Comparison of ENCODE assay signal across 23 mouse cellular contexts in genomic region chr7:138356655-138357449, GRCm38 (mm10). TPM values are rescaled to one million over a fixed set of nuclear protein-coding genes. Genes with fewer than 3 reads are reported as not detected.
DNase-seq lines count a peak whose midpoint lies in the region; ATAC-seq lines count a peak whose summit lies in the region.
"Had no signal": no experiment of that assay in that cellular context is flagged by ENCODE, and none has a peak within 500 bp of the region (broad histone marks: within the 10 kb centered on the region; RNA-seq: fewer than 3 reads in every experiment).

No protein-coding gene starts in this region.

- no peak overlapping the region for H3K4me3 ChIP-seq in kidney, embryonic 14.5 days (ENCODE audit: low read length)
- H3K4me3 ChIP-seq in midbrain, embryonic 10.5 days = no peak overlapping the region
- no peak overlapping the region for H3K4me3 ChIP-seq in midbrain, embryonic 16.5 days (ENCODE audit: low read depth, low read length)
- H3K4me3 ChIP-seq in embryonic facial prominence, embryonic 10.5 days = no peak overlapping the region
- no peak overlapping the region for H3K4me3 ChIP-seq in neural tube, embryonic 13.5 days
- H3K4me3 ChIP-seq: erythroblast, embryonic 14.5 days; intestine, embryonic 15.5 days; layer of hippocampus, adult 2 months; left cerebral cortex, adult 2 months; limb, embryonic 13.5 days; myocyte; stomach, embryonic 15.5 days had no signal

- no peak overlapping the region for H3K4me2 ChIP-seq in kidney, embryonic 14.5 days (replicated peaks; ENCODE audit: low read depth, low read length)
- H3K4me2 ChIP-seq in midbrain, embryonic 16.5 days (ENCODE audit: low read length) = no peak overlapping the region
- H3K4me2 ChIP-seq in neural tube, embryonic 13.5 days = no peak overlapping the region
- H3K4me2 ChIP-seq: intestine, embryonic 15.5 days; limb, embryonic 13.5 days; midbrain, embryonic 11.5 days; stomach, embryonic 15.5 days had no signal

- H3K27ac ChIP-seq in kidney, embryonic 14.5 days (ENCODE audit: low read depth, low read length) = no peak overlapping the region
- no peak overlapping the region for H3K27ac ChIP-seq in midbrain, embryonic 10.5 days (replicated peaks)
- H3K27ac ChIP-seq in midbrain, embryonic 16.5 days (ENCODE audit: low read length) = no peak overlapping the region
- H3K27ac ChIP-seq in embryonic facial prominence, embryonic 10.5 days (replicated peaks) = no peak overlapping the region
- 0 out of 2 replicates have a peak overlapping the region, but pooled peaks have one; percentile 23 for H3K27ac ChIP-seq in neural tube, embryonic 13.5 days (replicated peaks)
- H3K27ac ChIP-seq: intestine, embryonic 15.5 days; layer of hippocampus, adult 2 months; left cerebral cortex, adult 2 months; limb, embryonic 13.5 days; stomach, embryonic 15.5 days had no signal

- no peak overlapping the region for H3K9ac ChIP-seq in kidney, embryonic 14.5 days (ENCODE audit: low read depth, low read length)
- no peak overlapping the region for H3K9ac ChIP-seq in midbrain, embryonic 16.5 days (ENCODE audit: low read depth, low read length)
- no peak overlapping the region for H3K9ac ChIP-seq in neural tube, embryonic 13.5 days
- H3K9ac ChIP-seq: forebrain, postnatal 0 days; intestine, embryonic 15.5 days; limb, embryonic 13.5 days; stomach, embryonic 15.5 days had no signal

- DNase-seq in kidney, postnatal 25 days = no peak
- DNase-seq in midbrain, embryonic 10.5 days (ENCODE audit: low spot score) = peak; percentile 15
- peak; percentile 54 for DNase-seq in embryonic facial prominence, embryonic 10.5 days (ENCODE audit: low spot score)
- no peak for DNase-seq in frontal cortex, adult 2 months (ENCODE audit: extremely low spot score in 1 of 2, low spot score in 1 of 2)
- DNase-seq in layer of hippocampus, adult 9-10 months (ENCODE audit: low spot score) = no peak
- DNase-seq: adrenal gland, postnatal 14 days; cerebellum, adult 2 months; forebrain, postnatal 0 days; heart, adult 18-20 months; heart, postnatal 4 days; lung, postnatal 14 days had no signal

- 18% methylated on average over 2 of the region's 2 CpGs for WGBS in kidney, embryonic 14.5 days
- WGBS in midbrain, embryonic 10.5 days = 51% methylated on average over 2 of the region's 2 CpGs
- 61% methylated on average over 2 of the region's 2 CpGs for WGBS in midbrain, embryonic 16.5 days
- WGBS in embryonic facial prominence, embryonic 10.5 days = 30% methylated on average over 2 of the region's 2 CpGs
- 47% methylated on average over 2 of the region's 2 CpGs for WGBS in neural tube, embryonic 13.5 days

- H3K9me3 ChIP-seq in kidney, embryonic 14.5 days (ENCODE audit: control insufficient read depth, low read length) = no peaks in the 10 kb centered on the region
- no peaks in the 10 kb centered on the region for H3K9me3 ChIP-seq in midbrain, embryonic 10.5 days (replicated peaks)
- no peaks in the 10 kb centered on the region for H3K9me3 ChIP-seq in midbrain, embryonic 16.5 days (replicated peaks; ENCODE audit: control insufficient read depth, low read length, poor library complexity, severe bottlenecking)
- no peaks in the 10 kb centered on the region for H3K9me3 ChIP-seq in embryonic facial prominence, embryonic 10.5 days
- no peaks in the 10 kb centered on the region for H3K9me3 ChIP-seq in neural tube, embryonic 13.5 days
- H3K9me3 ChIP-seq: intestine, embryonic 15.5 days; limb, embryonic 13.5 days; stomach, embryonic 15.5 days had no signal

- peaks cover 3% of the 10 kb centered on the region for H3K4me1 ChIP-seq in kidney, embryonic 14.5 days (ENCODE audit: control insufficient read depth, insufficient read depth, low read length)
- peaks cover 8% of the 10 kb centered on the region for H3K4me1 ChIP-seq in midbrain, embryonic 10.5 days
- no peaks in the 10 kb centered on the region for H3K4me1 ChIP-seq in midbrain, embryonic 16.5 days (ENCODE audit: control insufficient read depth, insufficient read depth, low read length)
- H3K4me1 ChIP-seq in embryonic facial prominence, embryonic 10.5 days = peaks cover 19% of the 10 kb centered on the region
- peaks cover 15% of the 10 kb centered on the region for H3K4me1 ChIP-seq in neural tube, embryonic 13.5 days (replicated peaks)
- H3K4me1 ChIP-seq: stomach, embryonic 15.5 days had no signal

- 0 out of 2 replicates have a peak, but pooled peaks have one; percentile 57 for ATAC-seq in kidney, embryonic 14.5 days (ENCODE audit: low FRiP score, low TSS enrichment)
- ATAC-seq in midbrain, embryonic 16.5 days = no peak
- no peak for ATAC-seq in neural tube, embryonic 13.5 days (ENCODE audit: low read depth)
- ATAC-seq: forebrain, postnatal 0 days; intestine, embryonic 15.5 days had no signal

- no peaks in the 10 kb centered on the region for H3K27me3 ChIP-seq in kidney, embryonic 14.5 days (ENCODE audit: control insufficient read depth, insufficient read depth, low read length)
- H3K27me3 ChIP-seq in midbrain, embryonic 10.5 days (ENCODE audit: low read depth, poor library complexity, severe bottlenecking) = no peaks in the 10 kb centered on the region
- no peaks in the 10 kb centered on the region for H3K27me3 ChIP-seq in midbrain, embryonic 16.5 days (ENCODE audit: control insufficient read depth, insufficient read depth, low read depth, low read length)
- H3K27me3 ChIP-seq in embryonic facial prominence, embryonic 10.5 days (replicated peaks; ENCODE audit: low read depth, poor library complexity, severe bottlenecking) = no peaks in the 10 kb centered on the region
- no peaks in the 10 kb centered on the region for H3K27me3 ChIP-seq in neural tube, embryonic 13.5 days
- H3K27me3 ChIP-seq: intestine, embryonic 15.5 days; stomach, embryonic 15.5 days had no signal

- no peaks in the 10 kb centered on the region for H3K36me3 ChIP-seq in kidney, embryonic 14.5 days (ENCODE audit: control insufficient read depth, insufficient read depth, low read length)
- H3K36me3 ChIP-seq in midbrain, embryonic 10.5 days = no peaks in the 10 kb centered on the region
- H3K36me3 ChIP-seq in midbrain, embryonic 16.5 days (ENCODE audit: control insufficient read depth, insufficient read depth, low read length) = no peaks in the 10 kb centered on the region
- H3K36me3 ChIP-seq in embryonic facial prominence, embryonic 10.5 days (replicated peaks) = no peaks in the 10 kb centered on the region
- H3K36me3 ChIP-seq in neural tube, embryonic 13.5 days = no peaks in the 10 kb centered on the region
- H3K36me3 ChIP-seq: intestine, embryonic 15.5 days; limb, embryonic 13.5 days; stomach, embryonic 15.5 days had no signal

RNA-seq across cellular contexts. Expression of gene Tcerg1l, which starts 40.7 kb away (rescaled TPM):
- polyA plus RNA-seq in kidney, embryonic 14.5 days (2014; fragmentation: Nextera tagmentation; extraction: Ambion mirVana) = 0.91 and 1.5 TPM in 2 replicates
- 2.1 and 2.6 TPM in 2 replicates for polyA plus RNA-seq in midbrain, embryonic 10.5 days (2016; fragmentation: Nextera tagmentation; extraction: Ambion mirVana)
- 31.1 and 33.4 TPM in 2 replicates for polyA plus RNA-seq in midbrain, embryonic 16.5 days (2015; fragmentation: Nextera tagmentation; extraction: Ambion mirVana)
- polyA plus RNA-seq in embryonic facial prominence, embryonic 10.5 days (2016; fragmentation: Nextera tagmentation; extraction: Ambion mirVana) = 0.77 and 0.87 TPM in 2 replicates
- polyA plus RNA-seq in neural tube, embryonic 13.5 days (2015; fragmentation: Nextera tagmentation; extraction: Ambion mirVana) = 26.1 and 29.4 TPM in 2 replicates
- 11.7 and 12.0 TPM in 2 replicates for polyA plus RNA-seq in frontal cortex, adult 2 months (2012; rRNA removed)
- polyA plus RNA-seq: erythroblast, embryonic 14.5 days; liver, embryonic 16.5 days; myocyte had no signal

Comparison
In these comparisons a context has a peak if more than half of its experiments do, and no peak if none do; other contexts are left out.
1. DNase-seq: peak in midbrain, embryonic 10.5 days (single experiment) and embryonic facial prominence, embryonic 10.5 days (single experiment); none in kidney, postnatal 25 days (0 of 2), frontal cortex, adult 2 months (0 of 2) and layer of hippocampus, adult 9-10 months (single experiment).